Mouse (Mus musculus): ENCODE results near the gene Rspo3.

Rspo3 gene

DNA sequence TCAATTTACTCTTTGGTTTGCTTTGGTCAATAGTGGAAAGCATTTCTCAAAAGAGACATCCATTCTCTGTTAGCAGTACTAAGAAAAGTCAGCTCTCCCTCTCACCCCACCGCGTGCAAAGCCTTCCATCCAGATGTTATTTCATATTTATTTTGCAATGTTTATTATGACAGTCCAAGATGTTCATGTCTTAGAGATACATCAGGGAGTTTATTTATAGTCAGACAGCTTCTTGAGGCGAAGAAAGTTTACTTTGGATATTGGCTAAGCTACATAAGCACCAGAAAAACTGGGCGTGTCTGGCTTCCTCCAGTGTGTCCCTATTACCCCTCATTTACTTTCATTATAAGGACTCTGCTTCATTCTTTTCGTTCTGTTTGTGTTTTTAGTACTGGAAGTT lies 94.4 kb downstream of the Rspo3 start:
- DNase-seq (ENCODE audit: low read depth, low spot score) = no peak

GRCm38 (mm10) chr10:29432935-29433453 lies 102.7 kb downstream of the Rspo3 start:
- DNase-seq (ENCODE audit: low read depth, low spot score) = no peak

GRCm38 (mm10) chr10:29426660-29427059 lies 109.0 kb downstream of the Rspo3 start:
- DNase-seq (ENCODE audit: low read depth, low spot score) = no peak

- DNase-seq (ENCODE audit: low read depth, low spot score) = no peak
These were observed 111.1 kb downstream of the Rspo3 start for GRCm38 (mm10) chr10:29424571-29424970.

DNA sequence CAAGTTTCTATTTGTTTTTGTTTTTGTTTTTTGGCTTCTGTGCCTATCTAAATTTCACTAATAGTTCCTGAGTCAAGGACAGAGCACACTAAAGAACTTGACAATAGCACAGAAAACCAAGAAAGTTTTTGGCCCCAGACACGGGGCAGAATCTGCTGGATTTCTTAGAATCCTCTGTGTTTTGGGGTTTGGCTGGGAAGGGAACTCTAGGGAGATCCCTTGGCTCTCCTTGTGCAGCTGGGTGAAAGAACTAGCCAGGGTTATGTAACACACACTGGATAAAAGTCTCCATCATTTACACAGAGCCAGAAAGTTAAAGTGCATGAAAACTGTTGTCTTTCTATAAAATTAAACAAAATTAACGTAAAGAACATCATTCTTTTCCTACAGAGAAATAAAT lies 121.3 kb downstream of the Rspo3 start:
- no peak for DNase-seq (ENCODE audit: low read depth, low spot score)

GRCm38 (mm10) chr10:29402656-29403268 lies 132.9 kb downstream of the Rspo3 start:
- no peak for DNase-seq (ENCODE audit: low read depth, low spot score)

Data from CD4-positive, CD25-positive, alpha-beta regulatory T cell, adult 2 months (primary cell).